Mouse (Mus musculus) macrophage (primary cell): ENCODE measurements around the gene Lrmda. TPM values are rescaled to one million over a fixed set of nuclear protein-coding genes. Genes with fewer than 3 reads are reported as not detected.

Source experiments
- H3K27ac ChIP-seq: fragments of 350-480 bp; formaldehyde crosslinking; 2 replicates; pipeline ENCODE4 v1.9.0; 2021
- H3K36me3 ChIP-seq: fragments of 350-480 bp; formaldehyde crosslinking; 2 replicates; pipeline ENCODE4 v1.9.0; 2021; ENCODE audit errors: inconsistent target
- H3K4me3 ChIP-seq: fragments of 350-480 bp; formaldehyde crosslinking; 2 replicates; pipeline ENCODE4 v1.9.0; 2021; ENCODE audit errors: inconsistent target
- H3K79me2 ChIP-seq: fragments of 350-480 bp; formaldehyde crosslinking; 2 replicates; pipeline ENCODE4 v1.9.0; 2021; ENCODE audit errors: inconsistent target
- WGBS: methylation state at CpG from one replicate; pipeline ENCODE4 v1.1.7; 2026; ENCODE audit warnings: inconsistent platforms; ENCODE audit not compliant: missing documents; 5-methylcytosine and 5-hydroxymethylcytosine counted together
- polyA plus RNA-seq: library from polyadenylated mRNA; stranded (reverse); fragments of 250-400 nt; gene quantifications from 3 replicates; pipeline ENCODE4 v1.2.4, GENCODE M21; 2018; ENCODE audit warnings: inconsistent platforms

The Lrmda gene
- polyA plus RNA-seq, 1 experiment from 2014 or later = 18.1 TPM

DNA sequence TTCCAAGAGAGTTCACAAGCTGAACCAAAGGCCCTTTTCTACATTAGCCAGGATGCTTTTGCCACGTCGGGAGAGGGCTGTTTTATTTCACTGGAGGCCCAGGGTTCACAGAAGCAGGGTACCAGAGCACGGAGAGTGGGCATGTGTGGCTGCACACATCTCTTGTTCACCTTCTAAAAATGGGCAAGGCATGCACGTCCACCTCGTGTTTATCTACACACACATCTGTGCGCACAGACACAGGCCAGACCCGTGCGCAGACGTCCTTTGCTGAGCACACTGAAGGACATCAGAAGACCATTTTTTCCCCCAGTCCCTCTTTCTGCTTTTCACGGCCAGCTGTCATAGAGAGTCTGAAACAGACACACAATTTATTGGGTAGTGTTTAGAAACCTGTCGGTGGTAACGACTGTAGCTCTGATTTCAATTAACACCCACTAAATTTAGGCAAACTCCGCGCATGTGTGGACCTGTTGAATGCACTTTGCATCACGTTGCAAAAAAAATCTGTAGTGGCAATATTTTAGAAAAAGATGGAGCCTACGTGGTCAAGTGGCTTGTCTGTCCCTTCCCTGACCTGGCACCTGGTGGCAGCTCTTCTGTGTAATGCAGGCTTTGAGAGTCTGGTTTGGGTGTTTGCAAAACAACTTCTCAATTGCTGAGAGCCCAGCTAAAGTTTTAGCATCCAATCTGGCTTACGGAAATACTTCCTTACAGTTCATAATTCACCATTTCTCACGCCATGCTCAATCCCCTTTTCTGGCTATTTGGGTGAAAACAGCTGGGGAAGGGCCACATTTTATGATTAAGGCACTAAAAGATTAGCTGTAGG lies 28.8 kb downstream of the Lrmda start:
- Histone ChIP-seq H3K4me3 (no peak overlapping the region), H3K36me3 (no peaks in the 10 kb centered on the region), H3K79me2 (no peaks in the 10 kb centered on the region; the same call in 1 of the 2 replicates), H3K27ac (no peak overlapping the region)
- 96% methylated on average over 18 of the region's 18 CpGs for WGBS

GRCm38 (mm10) chr14:22048900-22049199 lies 29.3 kb downstream of the Lrmda start:
- 98% methylated on average over 6 of the region's 6 CpGs for WGBS

GRCm38 (mm10) chr14:22049282-22049681 lies 29.8 kb downstream of the Lrmda start:
- 70% methylated on average over 1 of the region's 1 CpGs for WGBS

More at GRCm38 (mm10) chr14:22048900-22049199, 29.3 kb downstream of the Lrmda start:
- Histone ChIP-seq H3K4me3 (no peak overlapping the region), H3K36me3 (no peaks in the 10 kb centered on the region), H3K27ac (no peak overlapping the region), H3K79me2 (no peaks in the 10 kb centered on the region; the same call in 1 of the 2 replicates)

DNA sequence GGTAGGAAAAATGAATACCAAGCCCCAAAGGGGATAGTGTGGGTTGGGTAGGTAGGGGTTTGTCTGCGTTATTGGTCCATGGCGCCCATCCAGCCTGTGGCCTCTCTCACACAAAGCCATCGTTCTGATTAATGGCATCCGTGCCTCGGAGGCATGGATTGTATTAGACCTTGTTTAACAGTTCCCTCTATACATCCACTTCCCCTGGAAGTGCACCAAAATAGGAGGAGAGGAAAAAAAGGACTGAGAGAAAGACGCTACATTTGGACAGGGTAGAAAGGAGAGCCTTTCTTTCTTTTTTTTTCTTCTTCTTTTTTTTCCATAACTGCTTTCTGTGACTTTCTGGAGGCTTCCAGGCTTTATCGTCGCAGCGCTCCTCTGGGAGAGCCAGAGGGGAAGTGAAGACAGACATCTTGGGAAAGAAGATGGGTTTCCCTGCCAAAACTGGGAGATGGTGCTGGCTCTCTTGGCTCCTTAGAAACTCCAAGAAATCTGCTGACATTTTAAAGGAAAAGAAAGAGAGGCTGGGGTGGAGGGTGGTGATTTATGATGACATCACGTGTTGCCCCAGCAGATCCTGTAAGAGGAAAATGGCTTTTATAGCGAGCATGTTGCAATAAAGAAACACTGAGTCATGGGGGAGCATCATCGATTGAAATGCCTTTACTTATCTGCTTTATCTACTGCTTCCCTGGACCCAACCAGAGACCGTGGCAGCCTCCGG lies 32.6 kb downstream of the Lrmda start:
- 75% methylated on average over 14 of the region's 14 CpGs for WGBS
- Histone ChIP-seq H3K27ac (no peak overlapping the region), H3K4me3 (no peak overlapping the region), H3K79me2 (no peaks in the 10 kb centered on the region; the same call in 1 of the 2 replicates), H3K36me3 (no peaks in the 10 kb centered on the region)

More at GRCm38 (mm10) chr14:22049282-22049681, 29.8 kb downstream of the Lrmda start:
- no peak overlapping the region for H3K27ac ChIP-seq
- H3K79me2 ChIP-seq = no peaks in the 10 kb centered on the region; the same call in 1 of the 2 replicates
- H3K4me3 ChIP-seq = no peak overlapping the region
- no peaks in the 10 kb centered on the region for H3K36me3 ChIP-seq

DNA sequence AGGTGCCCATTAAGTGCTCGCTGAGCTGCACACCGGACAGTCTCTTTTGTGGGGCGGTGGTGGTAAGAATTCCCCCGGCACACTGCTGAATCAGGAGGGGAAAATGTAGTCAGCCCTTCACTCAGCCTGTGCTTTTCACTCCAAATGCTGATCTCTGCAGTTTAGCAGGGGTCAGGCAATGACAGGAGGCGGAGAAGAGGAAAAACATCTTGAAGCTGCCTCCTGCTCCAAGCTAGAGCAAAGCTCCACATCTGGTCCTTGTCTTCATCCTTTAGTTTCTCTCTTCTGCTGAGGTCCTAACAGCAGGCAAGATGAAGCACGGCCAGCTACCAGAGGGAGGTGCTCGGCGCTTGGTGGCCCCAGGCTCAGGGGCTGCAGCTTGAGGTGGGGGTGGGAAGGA lies 36.1 kb downstream of the Lrmda start:
- WGBS = 98% methylated on average over 8 of the region's 8 CpGs
- H3K27ac ChIP-seq = no peak overlapping the region
- H3K4me3 ChIP-seq = no peak overlapping the region
- H3K79me2 ChIP-seq = no peaks in the 10 kb centered on the region; the same call in 1 of the 2 replicates
- no peaks in the 10 kb centered on the region for H3K36me3 ChIP-seq

GRCm38 (mm10) chr14:22056246-22056645 lies 36.7 kb downstream of the Lrmda start:
- WGBS = 95% methylated on average over 4 of the region's 4 CpGs
- Histone ChIP-seq H3K27ac (no peak overlapping the region), H3K4me3 (no peak overlapping the region), H3K36me3 (no peaks in the 10 kb centered on the region), H3K79me2 (no peaks in the 10 kb centered on the region; the same call in 1 of the 2 replicates)

GRCm38 (mm10) chr14:22058729-22059128 lies 39.2 kb downstream of the Lrmda start:
- WGBS = 85% methylated on average over 1 of the region's 1 CpGs
- Histone ChIP-seq H3K36me3 (no peaks in the 10 kb centered on the region), H3K4me3 (no peak overlapping the region), H3K27ac (no peak overlapping the region), H3K79me2 (no peaks in the 10 kb centered on the region; the same call in 1 of the 2 replicates)

DNA sequence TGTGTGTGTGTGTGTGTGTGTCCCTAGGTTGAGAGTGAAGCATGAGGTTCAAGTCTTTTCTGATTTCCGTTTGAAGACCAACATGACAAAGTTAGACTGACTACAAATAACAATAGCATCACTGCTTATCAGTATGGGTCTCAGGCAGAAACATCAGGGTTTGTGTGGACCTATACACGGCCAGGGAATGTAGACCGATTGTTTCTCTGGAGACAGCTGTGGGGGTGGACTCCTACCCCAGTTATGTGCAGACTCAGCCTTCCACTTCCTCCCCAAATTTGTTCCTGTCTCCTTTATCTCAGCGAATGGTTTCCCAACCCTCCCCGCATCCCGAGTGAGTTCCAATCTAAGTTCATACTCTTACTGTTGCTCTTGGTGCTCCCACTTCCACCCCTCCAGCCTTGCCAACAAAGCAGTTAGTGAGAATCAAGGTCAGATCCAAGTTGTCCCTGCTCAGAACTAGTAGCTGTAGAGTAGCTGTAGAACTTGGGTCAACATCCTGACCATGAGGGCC lies 39.9 kb downstream of the Lrmda start:
- Histone ChIP-seq H3K4me3 (no peak overlapping the region), H3K79me2 (no peaks in the 10 kb centered on the region; the same call in 1 of the 2 replicates), H3K36me3 (no peaks in the 10 kb centered on the region), H3K27ac (no peak overlapping the region)
- WGBS = 88% methylated on average over 6 of the region's 6 CpGs

- H3K79me2 ChIP-seq = no peaks in the 10 kb centered on the region; the same call in 1 of the 2 replicates
- no peaks in the 10 kb centered on the region for H3K36me3 ChIP-seq
- no peak overlapping the region for H3K4me3 ChIP-seq
- WGBS = 97% methylated on average over 7 of the region's 7 CpGs
- no peak overlapping the region for H3K27ac ChIP-seq
Measured at GRCm38 (mm10) chr14:22060787-22061186, 41.3 kb downstream of the Lrmda start.

GRCm38 (mm10) chr14:22062117-22062855 lies 42.8 kb downstream of the Lrmda start:
- H3K27ac ChIP-seq = no peak overlapping the region
- 94% methylated on average over 9 of the region's 9 CpGs for whole genome bisulfite sequencing
- H3K36me3 ChIP-seq = no peaks in the 10 kb centered on the region
- H3K79me2 ChIP-seq = no peaks in the 10 kb centered on the region
- no peak overlapping the region for H3K4me3 ChIP-seq

DNA sequence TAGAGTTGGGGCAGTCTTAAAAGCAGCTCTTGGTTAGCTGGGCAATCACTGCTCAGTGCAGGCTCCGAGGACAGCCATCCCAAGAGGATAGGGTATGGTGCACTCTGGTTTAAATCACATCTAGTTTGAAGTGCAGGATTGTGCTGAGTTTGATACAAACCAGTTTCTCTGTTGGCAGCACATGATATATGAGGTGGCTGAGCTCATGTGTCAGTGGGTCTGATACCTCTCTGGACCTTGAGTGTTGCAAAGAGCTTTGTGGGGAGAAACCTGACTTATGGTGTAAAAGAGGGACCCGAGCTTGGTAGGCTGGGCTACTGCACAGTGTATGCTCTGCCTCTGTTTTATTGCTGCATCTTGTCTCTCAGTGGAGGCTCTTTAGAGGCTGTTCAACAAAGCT lies 49.7 kb downstream of the Lrmda start:
- H3K27ac ChIP-seq = no peak overlapping the region
- 86% methylated on average over 2 of the region's 2 CpGs for WGBS
- H3K36me3 ChIP-seq = no peaks in the 10 kb centered on the region
- no peaks in the 10 kb centered on the region for H3K79me2 ChIP-seq
- H3K4me3 ChIP-seq = no peak overlapping the region

- Histone ChIP-seq H3K27ac (no peak overlapping the region), H3K36me3 (no peaks in the 10 kb centered on the region), H3K79me2 (no peaks in the 10 kb centered on the region), H3K4me3 (no peak overlapping the region)
- 52% methylated on average over 5 of the region's 5 CpGs for WGBS
Measured at GRCm38 (mm10) chr14:22073385-22073784, 53.9 kb downstream of the Lrmda start.

- no peak overlapping the region for H3K4me3 ChIP-seq
- H3K27ac ChIP-seq = no peak overlapping the region
- no peaks in the 10 kb centered on the region for H3K36me3 ChIP-seq
- no peaks in the 10 kb centered on the region for H3K79me2 ChIP-seq
- 95% methylated on average over 16 of the region's 16 CpGs for WGBS
Measured at GRCm38 (mm10) chr14:22074229-22074628, 54.7 kb downstream of the Lrmda start.

DNA sequence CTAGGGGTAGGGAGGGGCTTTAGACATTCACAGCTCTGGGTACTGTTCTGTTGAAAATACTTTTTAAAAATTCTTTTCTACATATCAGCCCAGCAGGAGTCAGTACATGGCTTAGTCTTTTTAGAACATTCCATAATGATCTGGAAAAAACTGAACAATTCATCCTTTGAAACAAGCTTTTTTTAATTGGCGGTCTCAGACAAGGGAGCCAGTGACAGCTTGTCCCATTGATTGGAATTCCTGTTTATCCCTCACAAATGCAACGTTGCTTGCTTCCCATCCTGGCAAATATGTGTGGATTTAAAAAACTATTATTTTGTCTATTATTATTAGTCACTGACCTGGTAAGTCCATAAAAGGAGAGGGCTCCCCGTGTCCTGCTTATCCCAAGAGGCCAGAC lies 64.4 kb downstream of the Lrmda start:
- Histone ChIP-seq H3K4me3 (no peak overlapping the region), H3K79me2 (no peaks in the 10 kb centered on the region), H3K36me3 (no peaks in the 10 kb centered on the region), H3K27ac (no peak overlapping the region)
- WGBS = 94% methylated on average over 3 of the region's 3 CpGs
